Mouse (Mus musculus) kidney, adult 2 months (tissue): ENCODE measurements around the gene Vmn1r188.

Experiments used
- CTCF ChIP-seq: fragments of 200-500 bp; conservative IDR thresholded peaks from 2 replicates; pipeline ENCODE4 v1.5.1; 2011; ENCODE audit warnings: low read depth, mild to moderate bottlenecking, control low read depth, low read length, moderate library complexity, mixed read lengths; ENCODE audit not compliant: insufficient read depth, insufficient read length
- POLR2A ChIP-seq: fragments of 200-500 bp; IDR thresholded peaks from one replicate; pipeline ENCODE4 v1.6.1; 2011; ENCODE audit warnings: low read depth, low read length, control low read depth

- TF ChIP-seq CTCF = no peak
- TF ChIP-seq POLR2A = no peak
Measured at GRCm38 (mm10) chr13:22049041-22049440, 35.2 kb upstream of the Vmn1r188 start.
